Mouse (Mus musculus) hindbrain, embryonic 14.5 days (tissue): ENCODE data around the gene Tmem201. TPM values are rescaled to one million over a fixed set of nuclear protein-coding genes. Genes with fewer than 3 reads are reported as not detected.
"Not testable (repeated sequence)": the region's sequence is repeated elsewhere in the genome, so short reads cannot be mapped to it uniquely, and the experiment has no call there.

Experiments used
- ATAC-seq: fragments of 200-750 bp; cut with Nextera tagmentation; 2 replicates; pipeline ENCODE4 v1.8.0; 2017; ENCODE audit warnings: moderate number of reproducible peaks, mild to moderate bottlenecking, moderate TSS enrichment, moderate library complexity; ENCODE audit not compliant: low FRiP score
- DNase-seq: peaks from one replicate; pipeline ENCODE4 v3.0.0-alpha.2; 2015; ENCODE audit warnings: low spot score
- H3K27ac ChIP-seq: fragments of 300-500 bp; sonication (generic); 2 replicates; pipeline ENCODE4 v1.5.1; 2014; ENCODE audit warnings: mild to moderate bottlenecking, moderate library complexity
- H3K27me3 ChIP-seq: fragments of 300-500 bp; sonication (generic); 2 replicates; pipeline ENCODE4 v1.6.1; 2014; ENCODE audit warnings: mild to moderate bottlenecking, low read length, mixed read lengths; ENCODE audit not compliant: control insufficient read depth, insufficient read depth
- H3K36me3 ChIP-seq: fragments of 300-500 bp; sonication (generic); replicated peaks from 2 replicates; pipeline ENCODE4 v1.6.1; 2014; ENCODE audit not compliant: control insufficient read depth, insufficient read depth
- H3K4me1 ChIP-seq: fragments of 300-500 bp; sonication (generic); replicated peaks from 2 replicates; pipeline ENCODE4 v1.6.1; 2014; ENCODE audit warnings: antibody characterized with exemption, low read length, mixed read lengths; ENCODE audit not compliant: control insufficient read depth, insufficient read depth
- H3K4me2 ChIP-seq: fragments of 300-500 bp; sonication (generic); replicated peaks from 2 replicates; pipeline ENCODE4 v1.6.1; 2014; ENCODE audit warnings: mild to moderate bottlenecking, moderate library complexity
- H3K4me3 ChIP-seq: fragments of 300-500 bp; sonication (generic); replicated peaks from 2 replicates; pipeline ENCODE4 v1.5.1; 2014; ENCODE audit warnings: mild to moderate bottlenecking, low read length
- H3K9ac ChIP-seq: fragments of 300-500 bp; sonication (generic); 2 replicates; pipeline ENCODE4 v1.6.1; 2014
- H3K9me3 ChIP-seq: fragments of 300-500 bp; sonication (generic); 2 replicates; pipeline ENCODE4 v1.6.1; 2016; ENCODE audit warnings: low read length; ENCODE audit not compliant: control insufficient read depth
- WGBS: fragments of 180-500 bp; shearing (Covaris S2); extraction: QIAGEN DNeasy Blood & Tissue Kit; methylation state at CpG from one replicate; pipeline ENCODE4 v1.1.7; 2014; 5-methylcytosine and 5-hydroxymethylcytosine counted together
- polyA plus RNA-seq: library from polyadenylated mRNA; unstranded; fragments of >200 nt; fragmentation: Nextera tagmentation; extraction: Ambion mirVana; gene quantifications from 2 replicates; pipeline ENCODE4 v1.2.1, GENCODE M21; 2014

Gene Tmem201
- polyA plus RNA-seq, 1 experiment from 2014 or later, result 31.9 TPM

DNA sequence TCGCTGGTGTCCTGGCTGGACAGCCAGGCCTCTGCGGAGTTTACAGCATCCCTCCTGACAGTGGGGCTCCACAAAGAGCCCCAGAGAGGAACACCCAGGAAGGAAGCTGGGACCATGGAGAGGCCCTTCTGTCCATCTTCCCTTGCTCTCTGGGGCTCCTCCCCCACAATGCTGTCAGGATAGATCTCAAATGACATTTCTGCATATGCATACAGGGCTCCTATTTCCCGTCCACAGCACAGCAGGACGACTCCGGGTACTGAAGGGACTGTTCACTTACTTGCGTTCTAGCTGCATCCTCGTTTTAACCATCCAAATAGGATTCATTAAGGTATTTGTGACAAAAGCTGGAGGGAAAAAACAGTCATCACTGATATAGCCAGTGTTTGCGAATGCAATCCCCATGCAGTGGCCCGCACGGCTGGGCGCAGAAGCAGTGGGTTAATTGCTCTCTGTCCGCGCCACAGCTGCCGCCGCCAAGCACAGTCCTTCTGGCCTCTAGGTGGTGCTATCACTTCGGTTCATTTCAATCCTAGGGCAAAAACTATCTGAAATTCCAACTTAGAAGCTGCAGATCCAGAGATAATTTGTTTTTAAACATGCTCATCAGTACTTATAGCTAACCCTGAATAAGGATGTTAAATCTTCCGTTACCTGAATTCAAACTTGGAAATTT lies 14.4 kb upstream of the Tmem201 start:
- Histone ChIP-seq H3K27me3 (no peaks in the 10 kb centered on the region), H3K4me2 (peak overlapping the region; percentile 24), H3K9ac (no peak overlapping the region), H3K4me1 (peaks cover 8% of the 10 kb centered on the region; the same call in 1 of the 2 replicates), H3K4me3 (no peak overlapping the region), H3K27ac (no peak overlapping the region; the same call in 1 of the 2 replicates), H3K36me3 (peaks cover 45% of the 10 kb centered on the region), H3K9me3 (no peaks in the 10 kb centered on the region)
- DNase-seq (peak; percentile 83), ATAC-seq (no peak)
- WGBS, result 24% methylated on average over 17 of the region's 17 CpGs

- Histone ChIP-seq H3K9me3 (no peaks in the 10 kb centered on the region), H3K4me1 (peaks cover 8% of the 10 kb centered on the region; the same call in 1 of the 2 replicates), H3K27me3 (no peaks in the 10 kb centered on the region), H3K9ac (no peak overlapping the region), H3K4me3 (no peak overlapping the region), H3K27ac (no peak overlapping the region), H3K4me2 (no peak overlapping the region), H3K36me3 (peaks cover 39% of the 10 kb centered on the region)
- no peak for ATAC-seq
- DNase-seq, result no peak
- 40% methylated on average over 5 of the region's 5 CpGs for whole genome bisulfite sequencing
These were observed 12.8 kb upstream of the Tmem201 start for GRCm38 (mm10) chr4:149750671-149751070.

GRCm38 (mm10) chr4:149749663-149750015 lies 11.8 kb upstream of the Tmem201 start:
- H3K9me3 ChIP-seq, DNase-seq, H3K27me3 ChIP-seq, H3K4me2 ChIP-seq, H3K4me3 ChIP-seq, H3K4me1 ChIP-seq, H3K9ac ChIP-seq, ATAC-seq, H3K27ac ChIP-seq: not testable (repeated sequence)
- peaks cover 41% of the 10 kb centered on the region for H3K36me3 ChIP-seq
- WGBS, result 93% methylated on average over 3 of the region's 3 CpGs

GRCm38 (mm10) chr4:149749003-149749662 lies 11.3 kb upstream of the Tmem201 start:
- H3K4me3 ChIP-seq, result no peak overlapping the region
- no peaks in the 10 kb centered on the region for H3K9me3 ChIP-seq
- H3K4me2 ChIP-seq, result no peak overlapping the region
- DNase-seq, result no peak
- H3K36me3 ChIP-seq, result peaks cover 39% of the 10 kb centered on the region
- 82% methylated on average over 18 of the region's 18 CpGs for WGBS
- no peaks in the 10 kb centered on the region for H3K27me3 ChIP-seq
- no peak overlapping the region for H3K9ac ChIP-seq
- peaks cover 8% of the 10 kb centered on the region; the same call in 1 of the 2 replicates for H3K4me1 ChIP-seq
- no peak for ATAC-seq
- no peak overlapping the region for H3K27ac ChIP-seq

DNA sequence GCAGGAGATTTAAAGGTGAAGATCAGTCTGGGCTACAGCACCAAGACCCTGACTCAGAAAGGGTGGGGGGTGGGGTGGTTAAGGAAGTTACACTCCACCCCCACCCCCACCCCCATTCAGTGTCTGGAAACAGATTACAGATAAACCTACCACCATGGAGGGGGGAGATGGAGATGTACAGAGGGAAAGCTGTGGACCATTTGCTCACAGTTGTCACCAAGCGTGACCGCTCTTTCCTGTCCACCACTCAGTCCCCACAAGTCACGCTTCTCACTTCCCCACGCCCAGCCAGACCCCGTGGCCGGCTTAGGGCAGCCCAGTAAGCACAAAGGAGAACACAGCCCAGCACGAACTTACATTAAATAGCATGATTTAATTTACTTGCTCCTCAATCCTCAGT lies 6.3 kb upstream of the Tmem201 start:
- ATAC-seq (no peak), DNase-seq (no peak)
- Histone ChIP-seq H3K9me3 (no peaks in the 10 kb centered on the region), H3K4me3 (no peak overlapping the region), H3K27me3 (no peaks in the 10 kb centered on the region), H3K9ac (no peak overlapping the region), H3K4me2 (no peak overlapping the region), H3K4me1 (no peaks in the 10 kb centered on the region), H3K36me3 (peaks cover 45% of the 10 kb centered on the region), H3K27ac (no peak overlapping the region)
- WGBS, result 91% methylated on average over 7 of the region's 7 CpGs

- H3K9ac ChIP-seq, result no peak overlapping the region
- no peak for ATAC-seq
These were observed 4.2 kb upstream of the Tmem201 start for GRCm38 (mm10) chr4:149742011-149742530.

GRCm38 (mm10) chr4:149740301-149740700 lies 2.5 kb upstream of the Tmem201 start:
- WGBS, result 90% methylated on average over 7 of the region's 7 CpGs
- Histone ChIP-seq H3K36me3 (peaks cover 34% of the 10 kb centered on the region), H3K4me3 (no peak overlapping the region), H3K4me2 (no peak overlapping the region), H3K4me1 (peaks cover 23% of the 10 kb centered on the region), H3K27me3 (no peaks in the 10 kb centered on the region), H3K9ac (no peak overlapping the region), H3K27ac (no peak overlapping the region), H3K9me3 (no peaks in the 10 kb centered on the region)
- DNase-seq (no peak), ATAC-seq (no peak)

More at GRCm38 (mm10) chr4:149742011-149742530, 4.2 kb upstream of the Tmem201 start:
- no peak overlapping the region for H3K4me2 ChIP-seq
- no peaks in the 10 kb centered on the region for H3K9me3 ChIP-seq
- H3K4me1 ChIP-seq, result peaks cover 6% of the 10 kb centered on the region
- H3K4me3 ChIP-seq, result no peak overlapping the region
- H3K27me3 ChIP-seq, result no peaks in the 10 kb centered on the region
- 95% methylated on average over 14 of the region's 14 CpGs for WGBS
- peaks cover 38% of the 10 kb centered on the region for H3K36me3 ChIP-seq
- DNase-seq, result no peak
- no peak overlapping the region for H3K27ac ChIP-seq

DNA sequence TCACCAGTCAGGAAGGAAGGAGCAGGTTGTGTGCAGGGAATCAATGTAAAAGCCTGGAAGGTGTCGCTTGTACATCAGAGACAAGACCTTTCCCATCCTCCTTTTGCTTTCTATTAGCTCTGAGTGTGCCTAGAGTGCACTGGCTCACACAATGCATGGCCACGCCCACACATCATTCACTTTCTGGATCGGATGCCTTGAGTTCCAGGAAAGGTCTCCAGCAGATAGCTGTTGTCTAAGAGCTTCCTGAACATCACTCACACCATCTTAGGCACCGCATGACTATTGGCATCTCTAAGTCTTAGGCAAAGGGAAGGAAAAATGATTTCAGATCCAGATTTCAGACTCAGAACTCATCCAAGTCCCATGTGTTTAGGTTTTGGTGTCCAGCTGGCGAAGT lies 1.6 kb upstream of the Tmem201 start:
- Histone ChIP-seq H3K36me3 (peaks cover 29% of the 10 kb centered on the region), H3K27me3 (no peaks in the 10 kb centered on the region), H3K27ac (no peak overlapping the region), H3K4me3 (no peak overlapping the region), H3K9me3 (no peaks in the 10 kb centered on the region), H3K4me2 (no peak overlapping the region), H3K4me1 (peaks cover 32% of the 10 kb centered on the region), H3K9ac (no peak overlapping the region)
- WGBS, result 69% methylated on average over 5 of the region's 5 CpGs
- DNase-seq (no peak), ATAC-seq (no peak)

- Histone ChIP-seq H3K36me3 (peaks cover 9% of the 10 kb centered on the region), H3K4me2 (peak overlapping the region; percentile 87), H3K9me3 (no peaks in the 10 kb centered on the region), H3K9ac (peak overlapping the region; percentile 88), H3K27me3 (no peaks in the 10 kb centered on the region), H3K4me1 (peaks cover 54% of the 10 kb centered on the region), H3K27ac (no peak overlapping the region), H3K4me3 (peak overlapping the region; percentile 82)
- 35% methylated on average over 4 of the region's 4 CpGs for WGBS
- DNase-seq (peak; percentile 54), ATAC-seq (no peak)
These were observed 1.3 kb downstream of the Tmem201 start for GRCm38 (mm10) chr4:149736581-149736980.
